Mouse (Mus musculus): Measurements from ENCODE around the gene Kcnk15.

DNA sequence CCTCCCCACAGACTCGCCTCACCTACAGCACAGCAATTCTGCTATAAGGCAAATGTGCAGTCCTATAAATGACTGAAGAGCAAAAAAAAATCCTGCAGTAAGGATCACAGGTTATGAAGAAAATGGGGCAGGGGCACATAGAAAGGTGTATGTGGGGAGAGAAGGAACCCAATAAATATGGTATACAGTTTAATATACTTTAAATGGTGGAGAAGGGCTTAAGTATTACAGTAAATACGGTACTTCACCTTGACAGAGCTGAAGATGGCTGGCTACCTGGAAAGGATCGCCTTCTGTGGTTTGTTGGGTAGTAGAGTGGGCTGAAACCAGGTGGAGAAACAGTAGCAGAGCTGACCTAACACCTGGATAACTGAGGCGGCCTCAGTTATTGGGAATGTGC, 17.8 kb downstream of the Kcnk15 start:
- no peak for TF ChIP-seq CTCF (IDR thresholded peaks at IDR 0.05; ENCODE audit: borderline replicate concordance, control insufficient read depth, extremely low read depth, insufficient read depth, low read length, poor library complexity)
- no peak for TF ChIP-seq POLR2A (IDR thresholded peaks at IDR 0.05; ENCODE audit: control insufficient read depth, extremely low read depth, insufficient read depth, low read length, poor library complexity)

All from thymus, adult 2 months (tissue).